ENCODE assay signal across 8 mouse cellular contexts in genomic region chr15:101253886-101254795, GRCm38 (mm10). TPM values are rescaled to one million over a fixed set of nuclear protein-coding genes. Genes with fewer than 3 reads are reported as not detected.
DNase-seq lines count a peak whose midpoint lies in the region.

Gene Nr4a1, plus strand, starts transcription at chr15:101254269.

- H3K27me3 ChIP-seq in hindbrain, embryonic 10.5 days (ENCODE audit: insufficient read depth, poor library complexity, severe bottlenecking): peaks cover 29% of the 10 kb centered on the region

- under 1% methylated on average over 82 of the region's 82 CpGs for WGBS in hindbrain, embryonic 10.5 days

- DNase-seq in Muller cell, postnatal 12 days (ENCODE audit: inconsistent ontology term): peak; percentile 93
- DNase-seq in cerebellum, adult 18-20 months: peak; percentile 89 to 91
- DNase-seq in frontal cortex, postnatal 14 days (ENCODE audit: low spot score in 2 of 2): peak; percentile 65 to 71
- peak; percentile 62 for DNase-seq in hindbrain, embryonic 10.5 days (ENCODE audit: low spot score)
- peak; percentile 57 to 66 for DNase-seq in layer of hippocampus, postnatal 25 days (ENCODE audit: extremely low spot score in 1 of 2, low spot score in 1 of 2)
- DNase-seq in lung, postnatal 25 days (ENCODE audit: low spot score): peak; percentile 90
- peak; percentile 90 for DNase-seq in right cerebral cortex, adult 18-20 months
- DNase-seq in urinary bladder, postnatal 25 days (ENCODE audit: low spot score): peak; percentile 65

- H3K36me3 ChIP-seq in hindbrain, embryonic 10.5 days: no peaks in the 10 kb centered on the region

- H3K9me3 ChIP-seq in hindbrain, embryonic 10.5 days: no peaks in the 10 kb centered on the region

- H3K4me1 ChIP-seq in hindbrain, embryonic 10.5 days (replicated peaks): peaks cover 37% of the 10 kb centered on the region

- peak within 1 kb of the TSS; percentile 77 for H3K4me3 ChIP-seq in hindbrain, embryonic 10.5 days

- peak within 1 kb of the TSS; percentile 93 for H3K27ac ChIP-seq in hindbrain, embryonic 10.5 days

RNA-seq across cellular contexts. Expression of gene Nr4a1, which starts in this region (rescaled TPM):
- 4.8 and 5.1 TPM in 2 replicates for polyA plus RNA-seq in hindbrain, embryonic 10.5 days (2016; fragmentation: Nextera tagmentation; extraction: Ambion mirVana)
- total RNA-seq in layer of hippocampus, postnatal 25 days (2021): 10 to 100 TPM; 50.5 to 62.3 TPM

Comparison
In these comparisons a context has a peak if more than half of its experiments do, and no peak if none do; other contexts are left out.
1. Peak in every context shown above with its lines: DNase-seq, H3K4me3 ChIP-seq and H3K27ac ChIP-seq.